Mouse (Mus musculus) CH12.LX (cell line): ENCODE results near the gene C1ql4. TPM values are rescaled to one million over a fixed set of nuclear protein-coding genes. Genes with fewer than 3 reads are reported as not detected.

Source experiments
- DNase-seq: peaks from one replicate; pipeline ENCODE4 v3.0.0-alpha.2; 2013; ENCODE audit errors: extremely low read depth
- H3K27ac ChIP-seq: 2 replicates; pipeline ENCODE4 v1.5.1; 2012; ENCODE audit warnings: low read depth, mild to moderate bottlenecking, control low read depth, moderate library complexity; ENCODE audit not compliant: insufficient read depth
- H3K27me3 ChIP-seq: replicated peaks from 2 replicates; pipeline ENCODE3; 2012; ENCODE audit warnings: inconsistent platforms
- H3K36me3 ChIP-seq, 2 experiments: replicated peaks in 1 of 2; 2 replicates each; pipeline versions ENCODE3 to v1.6.1; 2012; ENCODE audit warnings: inconsistent platforms in 1 of 2, low read length in 1 of 2, mild to moderate bottlenecking in 1 of 2, mixed read lengths in 1 of 2, moderate library complexity in 1 of 2; ENCODE audit not compliant: control insufficient read depth in 1 of 2, insufficient read depth in 1 of 2
- H3K4me1 ChIP-seq, 2 experiments: 2 replicates each; pipeline ENCODE4 v1.6.1; 2012; ENCODE audit warnings: inconsistent platforms in 1 of 2, moderate library complexity in 1 of 2; ENCODE audit not compliant: insufficient read depth in 2 of 2, control insufficient read depth in 1 of 2
- H3K4me2 ChIP-seq: 2 replicates; pipeline ENCODE4 v1.6.1; 2012; ENCODE audit warnings: low read depth, mild to moderate bottlenecking, control low read depth; ENCODE audit not compliant: poor library complexity, insufficient read depth, severe bottlenecking
- H3K4me3 ChIP-seq, 3 experiments: fragments of 150-350 bp in 1 of 3; sonication (generic) in 1 of 3; replicated peaks in 1 of 3; 2 replicates each; pipeline versions ENCODE3 to v1.5.1; 2011 to 2012; ENCODE audit warnings: low read depth in 2 of 3, low read length in 2 of 3, mild to moderate bottlenecking in 2 of 3, moderate library complexity in 2 of 3, control low read depth in 1 of 3, improper control_type of control experiment in 1 of 3, inconsistent platforms in 1 of 3, mixed read lengths in 1 of 3; ENCODE audit not compliant: poor library complexity in 1 of 3
- H3K79me2 ChIP-seq: replicated peaks from 2 replicates; pipeline ENCODE4 v1.6.1; 2012; ENCODE audit warnings: mild to moderate bottlenecking, moderate library complexity; ENCODE audit not compliant: control insufficient read depth, poor library complexity, insufficient read depth, severe bottlenecking; ENCODE audit errors: extremely low read depth
- H3K9ac ChIP-seq: 2 replicates; pipeline ENCODE4 v1.6.1; 2012; ENCODE audit warnings: low read depth, mild to moderate bottlenecking, control low read depth, moderate library complexity; ENCODE audit not compliant: insufficient read depth
- H3K9me3 ChIP-seq: replicated peaks from 2 replicates; pipeline ENCODE3; 2012; ENCODE audit warnings: low read length, inconsistent platforms, mixed read lengths
- BHLHE40 ChIP-seq: IDR thresholded peaks from 2 replicates; pipeline ENCODE4 v1.6.1; 2011; ENCODE audit warnings: mild to moderate bottlenecking, low read depth, low read length, improper control_type of control experiment
- CHD1 ChIP-seq: IDR thresholded peaks from 2 replicates; pipeline ENCODE4 v1.6.1; 2012; ENCODE audit warnings: low read depth, low read length, improper control_type of control experiment, inconsistent platforms
- CHD2 ChIP-seq: IDR thresholded peaks from 2 replicates; pipeline ENCODE4 v1.6.1; 2011; ENCODE audit warnings: low read length, improper control_type of control experiment
- ELF1 ChIP-seq: IDR thresholded peaks from 2 replicates; pipeline ENCODE4 v1.6.1; 2014; ENCODE audit warnings: low read depth, mild to moderate bottlenecking, inconsistent platforms, low read length, improper control_type of control experiment
- ETS1 ChIP-seq: conservative IDR thresholded peaks from 2 replicates; pipeline ENCODE4 v1.6.1; 2012; ENCODE audit warnings: low read depth, mild to moderate bottlenecking, inconsistent platforms, low read length, improper control_type of control experiment, moderate library complexity
- GABPA ChIP-seq: IDR thresholded peaks from 2 replicates; pipeline ENCODE4 v1.6.1; 2012; ENCODE audit warnings: low read depth, low read length, improper control_type of control experiment, inconsistent platforms; ENCODE audit not compliant: insufficient replicate concordance
- JUN ChIP-seq: IDR thresholded peaks from 2 replicates; pipeline ENCODE4 v1.6.1; 2011; ENCODE audit warnings: low read depth, mild to moderate bottlenecking, low read length, improper control_type of control experiment, moderate library complexity; ENCODE audit not compliant: insufficient read depth
- KAT2A ChIP-seq: IDR thresholded peaks from 2 replicates; pipeline ENCODE4 v1.6.1; 2012; ENCODE audit warnings: low read length, improper control_type of control experiment, inconsistent platforms; ENCODE audit not compliant: insufficient replicate concordance
- MEF2A ChIP-seq: IDR thresholded peaks from 2 replicates; pipeline ENCODE4 v1.6.1; 2014; ENCODE audit warnings: low read depth, mild to moderate bottlenecking, inconsistent platforms, low read length, improper control_type of control experiment, borderline replicate concordance
- MXI1 ChIP-seq: IDR thresholded peaks from 2 replicates; pipeline ENCODE4 v1.6.1; 2011; ENCODE audit warnings: mild to moderate bottlenecking, low read depth, low read length, improper control_type of control experiment
- NELFE ChIP-seq: IDR thresholded peaks from 2 replicates; pipeline ENCODE4 v1.6.1; 2011; ENCODE audit warnings: low read depth, low read length, improper control_type of control experiment
- NRF1 ChIP-seq: IDR thresholded peaks from 2 replicates; pipeline ENCODE4 v1.6.1; 2014; ENCODE audit warnings: low read depth, mild to moderate bottlenecking, inconsistent platforms, low read length, improper control_type of control experiment, moderate library complexity
- POLR2A ChIP-seq: IDR thresholded peaks from 2 replicates; pipeline ENCODE4 v1.6.1; 2011; ENCODE audit warnings: low read depth, mild to moderate bottlenecking, improper control_type of control experiment, low read length
- RAD21 ChIP-seq: IDR thresholded peaks from 2 replicates; pipeline ENCODE4 v1.6.1; 2011; ENCODE audit warnings: low read depth, mild to moderate bottlenecking, low read length, improper control_type of control experiment, moderate library complexity
- SMC3 ChIP-seq: IDR thresholded peaks from 2 replicates; pipeline ENCODE4 v1.6.1; 2011; ENCODE audit warnings: low read depth, low read length, improper control_type of control experiment
- TCF12 ChIP-seq: IDR thresholded peaks from 2 replicates; pipeline ENCODE4 v1.6.1; 2014; ENCODE audit warnings: low read depth, mild to moderate bottlenecking, inconsistent platforms, low read length, improper control_type of control experiment
- UBTF ChIP-seq: IDR thresholded peaks from 2 replicates; pipeline ENCODE4 v1.6.1; 2012; ENCODE audit warnings: low read depth, mild to moderate bottlenecking, inconsistent platforms, low read length, improper control_type of control experiment, moderate library complexity
- USF2 ChIP-seq: conservative IDR thresholded peaks from 2 replicates; pipeline ENCODE4 v1.6.1; 2011; ENCODE audit warnings: low read depth, low read length, improper control_type of control experiment
- ZC3H11A ChIP-seq: IDR thresholded peaks from 2 replicates; pipeline ENCODE4 v1.6.1; 2012; ENCODE audit warnings: low read depth, mild to moderate bottlenecking, inconsistent platforms, low read length, improper control_type of control experiment
- ZKSCAN1 ChIP-seq: IDR thresholded peaks from 2 replicates; pipeline ENCODE4 v1.6.1; 2012; ENCODE audit warnings: low read depth, inconsistent platforms, low read length, improper control_type of control experiment, borderline replicate concordance
- ZMIZ1 ChIP-seq: IDR thresholded peaks from 2 replicates; pipeline ENCODE4 v1.6.1; 2012; ENCODE audit warnings: low read depth, mild to moderate bottlenecking, inconsistent platforms, low read length, improper control_type of control experiment
- dilution Hi-C: fragments of 300-500 bp; cut with MboI; formaldehyde crosslinking; loops from 2 replicates; pipeline ENCODE4 v1.14.3; 2020; ENCODE audit warnings: low sequenced_read_pairs; ENCODE audit not compliant: extremely low pct_unique_long_range_greater_than_20kb, extremely low pct_ligation_motif_present
- in situ Hi-C: fragments of 300-500 bp; cut with MboI; formaldehyde crosslinking; loops from 3 replicates; pipeline ENCODE4 v1.14.3; 2019; ENCODE audit warnings: low sequenced_read_pairs, low pct_ligation_motif_present, low pct_unique_long_range_greater_than_20kb, mixed read lengths
- polyA plus RNA-seq: library from polyadenylated mRNA; unstranded; fragments of >175 nt; gene quantifications from 2 replicates; pipeline ENCODE4 v1.2.1, GENCODE M21; 2012; ENCODE audit warnings: low read depth; ENCODE audit not compliant: insufficient read length
- total RNA-seq, 2 experiments: library from RNA; depleted of rRNA; stranded (reverse); fragments of 300-350 nt in 1 of 2; fragments of >200 nt in 1 of 2; gene quantifications; 2 replicates each; pipeline ENCODE4 v1.2.3; 2012 to 2014

C1ql4 gene
- total and polyA plus RNA-seq, 3 experiments = not detected

GRCm38 (mm10) chr15:99125711-99126080 is 38.1 kb upstream of the C1ql4 start, which contains the start of gene Spats2:
Gene Spats2, plus strand, starts transcription at chr15:99125916.
- TF ChIP-seq ELF1 (peak; percentile 27; the same call in 1 of the 2 replicates), JUN (no peak)
- TF ChIP-seq, all 38 proteins: peak for 1
- dilution Hi-C loops (no loop called here), in situ Hi-C loops (no loop called here)
- H3K9ac ChIP-seq = peak within 1 kb of the TSS; percentile 88
- no peaks in the 10 kb centered on the region for H3K9me3 ChIP-seq
- no peaks in the 10 kb centered on the region for H3K27me3 ChIP-seq
- DNase-seq = no peak
- H3K4me3 ChIP-seq = peak within 1 kb of the TSS; percentile 77 to 91 (median 85)
- H3K36me3 ChIP-seq = peaks cover 0 to 19% of the 10 kb centered on the region in 2 experiments
- H3K4me1 ChIP-seq = peaks cover 8 to 66% of the 10 kb centered on the region in 2 experiments
- peak within 1 kb of the TSS; percentile 90 for H3K4me2 ChIP-seq
- H3K27ac ChIP-seq = peak within 1 kb of the TSS; percentile 7; the same call in 1 of the 2 replicates
- H3K79me2 ChIP-seq = peaks cover 18% of the 10 kb centered on the region

GRCm38 (mm10) chr15:99122642-99123041 is 35.0 kb upstream of the C1ql4 start:
- no peak overlapping the region for H3K4me2 ChIP-seq
- DNase-seq = peak; percentile 42
- H3K27ac ChIP-seq = no peak overlapping the region
- peaks cover 8 to 38% of the 10 kb centered on the region in 2 experiments for H3K4me1 ChIP-seq
- in situ Hi-C loops = no loop called here
- peaks cover 6% of the 10 kb centered on the region for H3K79me2 ChIP-seq
- no peak overlapping the region for H3K9ac ChIP-seq
- H3K27me3 ChIP-seq = no peaks in the 10 kb centered on the region
- H3K36me3 ChIP-seq = no peaks in the 10 kb centered on the region
- dilution Hi-C loops = no loop called here
- no peak overlapping the region for H3K4me3 ChIP-seq
- no peaks in the 10 kb centered on the region for H3K9me3 ChIP-seq
- TF ChIP-seq CHD2 (no peak), SMC3 (no peak), USF2 (no peak), ZKSCAN1 (no peak), NELFE (no peak), ZMIZ1 (no peak), CHD1 (no peak), MXI1 (no peak), POLR2A (no peak), NRF1 (no peak), BHLHE40 (no peak), RAD21 (no peak), JUN (no peak), ZC3H11A (no peak), MEF2A (no peak), KAT2A (no peak), ETS1 (no peak), UBTF (no peak), GABPA (no peak), TCF12 (no peak)
